Mouse (Mus musculus): ENCODE measurements around the gene Psme2. TPM values are rescaled to one million over a fixed set of nuclear protein-coding genes. Genes with fewer than 3 reads are reported as not detected.

The Psme2 gene
- polyA plus RNA-seq, 1 experiment from 2014 or later = 283 TPM

- peaks cover 8% of the 10 kb centered on the region for H3K4me1 ChIP-seq (ENCODE audit: control insufficient read depth, insufficient read depth, low read length)
- H3K4me2 ChIP-seq (ENCODE audit: low read depth, low read length) = no peak overlapping the region
- no peaks in the 10 kb centered on the region for H3K9me3 ChIP-seq (replicated peaks; ENCODE audit: control insufficient read depth, low read length)
- no peaks in the 10 kb centered on the region for H3K36me3 ChIP-seq (ENCODE audit: control insufficient read depth, insufficient read depth, low read length)
- H3K27me3 ChIP-seq (ENCODE audit: control insufficient read depth, insufficient read depth, low read length) = no peaks in the 10 kb centered on the region
- no peak overlapping the region for H3K4me3 ChIP-seq (replicated peaks; ENCODE audit: low read length)
- ATAC-seq (ENCODE audit: insufficient read depth, low FRiP score) = no peak
- H3K27ac ChIP-seq (ENCODE audit: low read length) = no peak overlapping the region
- 70% methylated on average over 2 of the region's 2 CpGs for WGBS
- no peak overlapping the region for H3K9ac ChIP-seq (ENCODE audit: low read length)
Measured at GRCm38 (mm10) chr14:55616844-55617243, 25.9 kb upstream of the Psme2 start.

GRCm38 (mm10) chr14:55615876-55616275 is 25.0 kb upstream of the Psme2 start:
- WGBS = 45% methylated on average over 2 of the region's 2 CpGs
- H3K4me3 ChIP-seq (replicated peaks; ENCODE audit: low read length) = no peak overlapping the region
- H3K9me3 ChIP-seq (replicated peaks; ENCODE audit: control insufficient read depth, low read length) = no peaks in the 10 kb centered on the region
- no peak overlapping the region for H3K9ac ChIP-seq (ENCODE audit: low read length)
- H3K27me3 ChIP-seq (ENCODE audit: control insufficient read depth, insufficient read depth, low read length) = no peaks in the 10 kb centered on the region
- no peak for ATAC-seq (ENCODE audit: insufficient read depth, low FRiP score)
- H3K4me1 ChIP-seq (ENCODE audit: control insufficient read depth, insufficient read depth, low read length) = peaks cover 8% of the 10 kb centered on the region
- H3K4me2 ChIP-seq (ENCODE audit: low read depth, low read length) = no peak overlapping the region
- no peaks in the 10 kb centered on the region for H3K36me3 ChIP-seq (ENCODE audit: control insufficient read depth, insufficient read depth, low read length)
- no peak overlapping the region for H3K27ac ChIP-seq (ENCODE audit: low read length)

- H3K27ac ChIP-seq (ENCODE audit: low read length) = no peak overlapping the region
- no peak overlapping the region for H3K4me2 ChIP-seq (ENCODE audit: low read depth, low read length)
- H3K27me3 ChIP-seq (ENCODE audit: control insufficient read depth, insufficient read depth, low read length) = no peaks in the 10 kb centered on the region
- peaks cover 2% of the 10 kb centered on the region; the same call in 1 of the 2 replicates for H3K36me3 ChIP-seq (ENCODE audit: control insufficient read depth, insufficient read depth, low read length)
- no peak for ATAC-seq (ENCODE audit: insufficient read depth, low FRiP score)
- peaks cover 8% of the 10 kb centered on the region for H3K4me1 ChIP-seq (ENCODE audit: control insufficient read depth, insufficient read depth, low read length)
- no peak overlapping the region for H3K9ac ChIP-seq (ENCODE audit: low read length)
- 76% methylated on average over 7 of the region's 7 CpGs for WGBS
- H3K4me3 ChIP-seq (replicated peaks; ENCODE audit: low read length) = no peak overlapping the region
- no peaks in the 10 kb centered on the region for H3K9me3 ChIP-seq (replicated peaks; ENCODE audit: control insufficient read depth, low read length)
Measured at GRCm38 (mm10) chr14:55614565-55615178, 23.8 kb upstream of the Psme2 start.

GRCm38 (mm10) chr14:55613346-55613745 is 22.4 kb upstream of the Psme2 start:
- H3K4me1 ChIP-seq (ENCODE audit: control insufficient read depth, insufficient read depth, low read length) = peaks cover 2% of the 10 kb centered on the region; the same call in 1 of the 2 replicates
- WGBS = 57% methylated on average over 6 of the region's 6 CpGs
- no peak overlapping the region for H3K4me2 ChIP-seq (ENCODE audit: low read depth, low read length)
- no peaks in the 10 kb centered on the region for H3K27me3 ChIP-seq (ENCODE audit: control insufficient read depth, insufficient read depth, low read length)
- H3K27ac ChIP-seq (ENCODE audit: low read length) = no peak overlapping the region
- H3K9ac ChIP-seq (ENCODE audit: low read length) = no peak overlapping the region
- no peak for ATAC-seq (ENCODE audit: insufficient read depth, low FRiP score)
- no peaks in the 10 kb centered on the region for H3K9me3 ChIP-seq (replicated peaks; ENCODE audit: control insufficient read depth, low read length)
- no peak overlapping the region for H3K4me3 ChIP-seq (replicated peaks; ENCODE audit: low read length)
- H3K36me3 ChIP-seq (ENCODE audit: control insufficient read depth, insufficient read depth, low read length) = peaks cover 9% of the 10 kb centered on the region; the same call in 1 of the 2 replicates

GRCm38 (mm10) chr14:55608339-55608738 is 17.4 kb upstream of the Psme2 start:
- Histone ChIP-seq H3K9ac (ENCODE audit: low read length) (no peak overlapping the region), H3K36me3 (ENCODE audit: control insufficient read depth, insufficient read depth, low read length) (peaks cover 14% of the 10 kb centered on the region; the same call in 1 of the 2 replicates), H3K9me3 (replicated peaks; ENCODE audit: control insufficient read depth, low read length) (no peaks in the 10 kb centered on the region), H3K4me3 (replicated peaks; ENCODE audit: low read length) (no peak overlapping the region), H3K27me3 (ENCODE audit: control insufficient read depth, insufficient read depth, low read length) (no peaks in the 10 kb centered on the region), H3K27ac (ENCODE audit: low read length) (no peak overlapping the region), H3K4me1 (ENCODE audit: control insufficient read depth, insufficient read depth, low read length) (peaks cover 12% of the 10 kb centered on the region; the same call in 1 of the 2 replicates), H3K4me2 (ENCODE audit: low read depth, low read length) (no peak overlapping the region)
- ATAC-seq (ENCODE audit: insufficient read depth, low FRiP score) = no peak
- 96% methylated on average over 6 of the region's 6 CpGs for WGBS

GRCm38 (mm10) chr14:55605743-55606459 is 15.0 kb upstream of the Psme2 start:
- H3K36me3 ChIP-seq (ENCODE audit: control insufficient read depth, insufficient read depth, low read length) = peaks cover 14% of the 10 kb centered on the region; the same call in 1 of the 2 replicates

GRCm38 (mm10) chr14:55604823-55605222 is 13.9 kb upstream of the Psme2 start:
- ATAC-seq (ENCODE audit: insufficient read depth, low FRiP score) = no peak
- peak overlapping the region; percentile 89 for H3K27ac ChIP-seq (ENCODE audit: low read length)
- H3K4me1 ChIP-seq (ENCODE audit: control insufficient read depth, insufficient read depth, low read length) = peaks cover 13% of the 10 kb centered on the region; the same call in 1 of the 2 replicates
- no peaks in the 10 kb centered on the region for H3K27me3 ChIP-seq (ENCODE audit: control insufficient read depth, insufficient read depth, low read length)
- H3K9ac ChIP-seq (ENCODE audit: low read length) = peak overlapping the region; percentile 36; the same call in 1 of the 2 replicates
- H3K4me2 ChIP-seq (ENCODE audit: low read depth, low read length) = peak overlapping the region; percentile 56
- H3K9me3 ChIP-seq (replicated peaks; ENCODE audit: control insufficient read depth, low read length) = no peaks in the 10 kb centered on the region
- 92% methylated on average over 11 of the region's 11 CpGs for WGBS
- H3K4me3 ChIP-seq (replicated peaks; ENCODE audit: low read length) = peak overlapping the region; percentile 47
- peaks cover 14% of the 10 kb centered on the region; the same call in 1 of the 2 replicates for H3K36me3 ChIP-seq (ENCODE audit: control insufficient read depth, insufficient read depth, low read length)

More at GRCm38 (mm10) chr14:55605743-55606459, 15.0 kb upstream of the Psme2 start:
- Histone ChIP-seq H3K27ac (ENCODE audit: low read length) (no peak overlapping the region), H3K27me3 (ENCODE audit: control insufficient read depth, insufficient read depth, low read length) (no peaks in the 10 kb centered on the region), H3K4me2 (ENCODE audit: low read depth, low read length) (no peak overlapping the region), H3K9ac (ENCODE audit: low read length) (no peak overlapping the region), H3K4me3 (replicated peaks; ENCODE audit: low read length) (no peak overlapping the region), H3K9me3 (replicated peaks; ENCODE audit: control insufficient read depth, low read length) (no peaks in the 10 kb centered on the region), H3K4me1 (ENCODE audit: control insufficient read depth, insufficient read depth, low read length) (peaks cover 13% of the 10 kb centered on the region; the same call in 1 of the 2 replicates)
- WGBS = 90% methylated on average over 16 of the region's 16 CpGs
- no peak for ATAC-seq (ENCODE audit: insufficient read depth, low FRiP score)

- Histone ChIP-seq H3K36me3 (ENCODE audit: control insufficient read depth, insufficient read depth, low read length) (peaks cover 11% of the 10 kb centered on the region; the same call in 1 of the 2 replicates), H3K4me3 (replicated peaks; ENCODE audit: low read length) (peak overlapping the region; percentile 47), H3K9ac (ENCODE audit: low read length) (peak overlapping the region; percentile 72), H3K27me3 (ENCODE audit: control insufficient read depth, insufficient read depth, low read length) (no peaks in the 10 kb centered on the region), H3K27ac (ENCODE audit: low read length) (peak overlapping the region; percentile 89), H3K4me1 (ENCODE audit: control insufficient read depth, insufficient read depth, low read length) (peaks cover 13% of the 10 kb centered on the region; the same call in 1 of the 2 replicates), H3K4me2 (ENCODE audit: low read depth, low read length) (peak overlapping the region; percentile 56), H3K9me3 (replicated peaks; ENCODE audit: control insufficient read depth, low read length) (no peaks in the 10 kb centered on the region)
- ATAC-seq (ENCODE audit: insufficient read depth, low FRiP score) = peak; percentile 96
- WGBS = 14% methylated on average over 19 of the region's 19 CpGs
Measured at GRCm38 (mm10) chr14:55603633-55604576, 13.0 kb upstream of the Psme2 start.
